Mouse (Mus musculus) erythroid progenitor cell, adult 5-6 weeks (primary cell): ENCODE results near the gene Olfr1487. TPM values are rescaled to one million over a fixed set of nuclear protein-coding genes. Genes with fewer than 3 reads are reported as not detected.
"Not testable (repeated sequence)": the region's sequence is repeated elsewhere in the genome, so short reads cannot be mapped to it uniquely, and the experiment has no call there.

Experiments
- ATAC-seq: replicated peaks from 2 replicates; pipeline ENCODE4 v1.8.0; 2016; ENCODE audit warnings: moderate number of reproducible peaks, mild to moderate bottlenecking, moderate TSS enrichment, inconsistent platforms; ENCODE audit not compliant: poor library complexity, low FRiP score, severe bottlenecking
- total RNA-seq, 2 experiments: library from RNA; stranded (forward) in 1 of 2; stranded (reverse) in 1 of 2; fragments of 150-400 nt in 1 of 2; fragments of 186-747, 209-891 nt in 1 of 2; gene quantifications; 2 replicates each; pipeline versions ENCODE4 v1.2.3 to v1.2.4; 2015 to 2017; ENCODE audit warnings: low replicate concordance in 2 of 2

Olfr1487 gene
- not detected in 2 replicates for total RNA-seq (2015; ENCODE audit: low replicate concordance)
- total RNA-seq (2017; ENCODE audit: low replicate concordance): not detected in 2 replicates

GRCm38 (mm10) chr19:13617075-13617474 lies at the start of gene Olfr1487:
TSS of gene Olfr1487 (plus strand) at chr19:13617375.
- not testable (repeated sequence) for ATAC-seq

- ATAC-seq: no peak
Observed at GRCm38 (mm10) chr19:13583211-13583610, 34.0 kb upstream of the Olfr1487 start, which contains the start of gene Olfr1484. TSS of gene Olfr1484 (plus strand) at chr19:13583511.

- ATAC-seq: no peak
Observed at GRCm38 (mm10) chr19:13631321-13631720, 14.1 kb downstream of the Olfr1487 start, which contains the start of gene Olfr1489. TSS of gene Olfr1489 (plus strand) at chr19:13631621.

- no peak for ATAC-seq
Observed at GRCm38 (mm10) chr19:13650791-13651190, 33.6 kb downstream of the Olfr1487 start, which contains the start of gene Olfr1490. TSS of gene Olfr1490 (plus strand) at chr19:13651091.

Other genes with a start within 250 kb of the Olfr1487 start
- not detected in 2 replicates for gene Olfr1469, start 209.5 kb upstream of the Olfr1487 start, total RNA-seq (2015; ENCODE audit: low replicate concordance)
- gene Olfr1469, start 209.5 kb upstream of the Olfr1487 start, total RNA-seq (2017; ENCODE audit: low replicate concordance): not detected in 2 replicates
- not detected in 2 replicates for gene Olfr1471, start 174.0 kb upstream of the Olfr1487 start, total RNA-seq (2015; ENCODE audit: low replicate concordance)
- not detected in 2 replicates for gene Olfr1471, start 174.0 kb upstream of the Olfr1487 start, total RNA-seq (2017; ENCODE audit: low replicate concordance)
- gene Olfr1472, start 161.3 kb upstream of the Olfr1487 start, total RNA-seq (2015; ENCODE audit: low replicate concordance): not detected in 2 replicates
- not detected in 2 replicates for gene Olfr1472, start 161.3 kb upstream of the Olfr1487 start, total RNA-seq (2017; ENCODE audit: low replicate concordance)
- gene Olfr1474, start 147.8 kb upstream of the Olfr1487 start, total RNA-seq (2015; ENCODE audit: low replicate concordance): not detected in 2 replicates
- not detected in 2 replicates for gene Olfr1474, start 147.8 kb upstream of the Olfr1487 start, total RNA-seq (2017; ENCODE audit: low replicate concordance)
- not detected in 2 replicates for gene Olfr1475, start 137.2 kb upstream of the Olfr1487 start, total RNA-seq (2015; ENCODE audit: low replicate concordance)
- not detected in 2 replicates for gene Olfr1475, start 137.2 kb upstream of the Olfr1487 start, total RNA-seq (2017; ENCODE audit: low replicate concordance)
- gene Olfr1477, start 116.8 kb upstream of the Olfr1487 start, total RNA-seq (2015; ENCODE audit: low replicate concordance): not detected in 2 replicates
- not detected in 2 replicates for gene Olfr1477, start 116.8 kb upstream of the Olfr1487 start, total RNA-seq (2017; ENCODE audit: low replicate concordance)
- not detected in 2 replicates for gene Olfr1480, start 89.5 kb upstream of the Olfr1487 start, total RNA-seq (2015; ENCODE audit: low replicate concordance)
- not detected in 2 replicates for gene Olfr1480, start 89.5 kb upstream of the Olfr1487 start, total RNA-seq (2017; ENCODE audit: low replicate concordance)
- gene Olfr1484, start 33.9 kb upstream of the Olfr1487 start, total RNA-seq (2015; ENCODE audit: low replicate concordance): not detected in 2 replicates
- gene Olfr1484, start 33.9 kb upstream of the Olfr1487 start, total RNA-seq (2017; ENCODE audit: low replicate concordance): 0.39 TPM in 1 of 2 replicates, not detected in the other
- gene Olfr1489, start 14.2 kb downstream of the Olfr1487 start, total RNA-seq (2015; ENCODE audit: low replicate concordance): not detected in 2 replicates
- not detected in 2 replicates for gene Olfr1489, start 14.2 kb downstream of the Olfr1487 start, total RNA-seq (2017; ENCODE audit: low replicate concordance)
- gene Olfr1490, start 33.7 kb downstream of the Olfr1487 start, total RNA-seq (2015; ENCODE audit: low replicate concordance): not detected in 2 replicates
- not detected in 2 replicates for gene Olfr1490, start 33.7 kb downstream of the Olfr1487 start, total RNA-seq (2017; ENCODE audit: low replicate concordance)
- not detected in 2 replicates for gene Olfr1491, start 79.9 kb downstream of the Olfr1487 start, total RNA-seq (2015; ENCODE audit: low replicate concordance)
- gene Olfr1491, start 79.9 kb downstream of the Olfr1487 start, total RNA-seq (2017; ENCODE audit: low replicate concordance): not detected in 2 replicates
- gene Olfr1493-ps1, start 105.9 kb downstream of the Olfr1487 start, total RNA-seq (2015; ENCODE audit: low replicate concordance): not detected in 2 replicates
- not detected in 2 replicates for gene Olfr1493-ps1, start 105.9 kb downstream of the Olfr1487 start, total RNA-seq (2017; ENCODE audit: low replicate concordance)
- gene Olfr1494, start 122.4 kb downstream of the Olfr1487 start, total RNA-seq (2015; ENCODE audit: low replicate concordance): not detected in 2 replicates
- gene Olfr1494, start 122.4 kb downstream of the Olfr1487 start, total RNA-seq (2017; ENCODE audit: low replicate concordance): not detected in 2 replicates
- gene Olfr1495, start 147.2 kb downstream of the Olfr1487 start, total RNA-seq (2015; ENCODE audit: low replicate concordance): not detected in 2 replicates
- gene Olfr1495, start 147.2 kb downstream of the Olfr1487 start, total RNA-seq (2017; ENCODE audit: low replicate concordance): not detected in 2 replicates
- gene Olfr1496, start 160.5 kb downstream of the Olfr1487 start, total RNA-seq (2015; ENCODE audit: low replicate concordance): not detected in 2 replicates
- gene Olfr1496, start 160.5 kb downstream of the Olfr1487 start, total RNA-seq (2017; ENCODE audit: low replicate concordance): not detected in 2 replicates
- not detected in 2 replicates for gene Olfr1497, start 180.8 kb downstream of the Olfr1487 start, total RNA-seq (2015; ENCODE audit: low replicate concordance)
- gene Olfr1497, start 180.8 kb downstream of the Olfr1487 start, total RNA-seq (2017; ENCODE audit: low replicate concordance): not detected in 2 replicates
- not detected in 2 replicates for gene Olfr1499, start 202.1 kb downstream of the Olfr1487 start, total RNA-seq (2015; ENCODE audit: low replicate concordance)
- not detected in 2 replicates for gene Olfr1499, start 202.1 kb downstream of the Olfr1487 start, total RNA-seq (2017; ENCODE audit: low replicate concordance)
- gene Olfr1500, start 213.1 kb downstream of the Olfr1487 start, total RNA-seq (2015; ENCODE audit: low replicate concordance): not detected in 2 replicates
- gene Olfr1500, start 213.1 kb downstream of the Olfr1487 start, total RNA-seq (2017; ENCODE audit: low replicate concordance): not detected in 2 replicates
- gene Olfr1501, start 233.3 kb downstream of the Olfr1487 start, total RNA-seq (2015; ENCODE audit: low replicate concordance): not detected in 2 replicates
- not detected in 2 replicates for gene Olfr1501, start 233.3 kb downstream of the Olfr1487 start, total RNA-seq (2017; ENCODE audit: low replicate concordance)
- gene Olfr1502, start 244.4 kb downstream of the Olfr1487 start, total RNA-seq (2015; ENCODE audit: low replicate concordance): not detected in 2 replicates
- not detected in 2 replicates for gene Olfr1502, start 244.4 kb downstream of the Olfr1487 start, total RNA-seq (2017; ENCODE audit: low replicate concordance)